Mouse (Mus musculus) erythroid progenitor cell, adult 5-6 weeks (primary cell): ENCODE data around the gene Ptchd4. TPM values are rescaled to one million over a fixed set of nuclear protein-coding genes. Genes with fewer than 3 reads are reported as not detected.

Experiments
- ATAC-seq: replicated peaks from 2 replicates; pipeline ENCODE4 v1.8.0; 2016; ENCODE audit warnings: moderate number of reproducible peaks, mild to moderate bottlenecking, moderate TSS enrichment, inconsistent platforms; ENCODE audit not compliant: poor library complexity, low FRiP score, severe bottlenecking
- total RNA-seq, 2 experiments: library from RNA; stranded (forward) in 1 of 2; stranded (reverse) in 1 of 2; fragments of 150-400 nt in 1 of 2; fragments of 186-747, 209-891 nt in 1 of 2; gene quantifications; 2 replicates each; pipeline versions ENCODE4 v1.2.3 to v1.2.4; 2015 to 2017; ENCODE audit warnings: low replicate concordance in 2 of 2

Gene Ptchd4
- total RNA-seq (2015; ENCODE audit: low replicate concordance), result not detected in 2 replicates
- not detected in 2 replicates for total RNA-seq (2017; ENCODE audit: low replicate concordance)

DNA sequence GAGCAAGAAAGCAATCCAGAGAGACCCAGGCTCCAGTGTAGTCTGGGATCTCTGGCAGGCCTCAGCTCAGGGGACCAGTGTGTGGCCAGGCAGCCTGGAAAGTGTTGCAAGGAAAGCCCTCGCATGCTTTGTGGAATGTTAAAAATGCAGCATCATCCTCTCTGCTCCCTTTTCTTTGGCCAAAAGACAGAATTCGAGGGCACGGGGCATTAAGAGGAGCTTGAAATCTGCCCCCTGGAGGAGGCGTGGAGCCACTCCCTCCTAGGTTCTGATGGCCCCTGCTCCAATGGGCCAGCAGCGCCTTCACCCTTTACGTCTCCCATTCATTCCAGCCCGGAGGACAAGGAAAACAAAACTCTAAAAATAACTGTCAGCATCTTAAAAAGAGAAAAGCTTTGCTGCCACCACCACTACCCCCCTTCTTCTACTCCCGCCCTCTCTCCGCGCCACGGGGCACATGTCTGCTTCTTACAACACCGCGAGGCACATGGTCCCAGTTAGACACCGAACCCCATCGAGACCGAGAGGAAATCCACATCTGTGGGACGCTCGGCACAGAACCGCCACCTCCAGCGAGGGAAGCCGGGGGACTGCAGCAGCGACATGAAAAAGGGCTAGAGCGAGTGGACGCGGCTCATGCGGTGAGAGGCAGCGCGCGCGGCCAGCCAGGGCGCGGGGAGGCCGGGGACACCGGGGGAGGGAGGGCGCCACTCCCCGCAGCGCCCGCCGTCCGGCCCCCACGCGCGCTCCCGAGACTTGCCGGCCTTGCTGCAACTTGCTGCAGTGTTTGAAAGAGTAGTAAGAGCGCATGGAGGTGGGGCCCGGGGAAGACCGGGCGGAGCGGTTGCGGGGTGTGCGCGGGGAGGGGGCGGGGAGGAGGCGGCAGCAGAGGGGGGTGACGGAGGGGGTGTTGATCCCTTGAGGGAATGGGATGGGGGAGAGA is at the start of gene Ptchd4:
Ptchd4 (plus strand) TSS at position 279 of the 943 bp plus-strand sequence.
- ATAC-seq, result no peak

DNA sequence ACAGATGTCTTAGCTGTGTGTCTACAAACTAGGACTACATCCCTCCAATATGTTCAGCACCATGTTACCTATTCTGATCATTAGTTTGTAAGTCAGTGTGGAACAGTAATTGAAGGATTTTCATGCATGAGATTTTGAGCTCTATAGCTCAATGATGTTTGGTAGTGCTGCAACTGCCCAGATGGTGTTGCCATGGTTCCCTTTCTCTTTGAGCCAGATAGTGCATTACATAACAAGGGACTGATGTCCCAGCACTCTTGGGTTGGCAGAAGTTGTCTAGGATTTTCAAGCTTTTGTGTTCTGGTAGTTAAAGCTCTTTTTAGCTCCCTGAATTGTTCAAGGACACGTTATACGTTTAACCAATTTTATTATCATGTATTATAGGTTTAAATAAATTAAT is 38.9 kb upstream of the Ptchd4 start:
- no peak for ATAC-seq

DNA sequence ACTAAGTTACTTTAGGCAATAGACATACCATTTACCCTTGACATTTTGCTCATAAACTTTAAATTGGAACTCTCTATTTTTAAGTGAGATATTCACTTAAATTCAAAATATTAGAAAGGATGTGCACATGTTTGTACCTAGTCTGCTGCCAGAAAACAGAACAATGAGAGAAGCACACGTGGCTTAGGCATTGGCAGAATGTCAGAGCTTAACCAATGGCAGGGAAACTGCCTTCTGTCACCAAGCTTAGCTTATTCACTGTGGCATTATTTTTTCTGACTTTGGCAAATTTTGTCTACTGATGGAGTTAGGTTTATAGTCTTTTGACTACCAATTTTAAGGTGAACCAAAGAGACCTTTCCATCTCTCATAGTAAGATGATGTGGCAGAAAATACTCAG is 31.4 kb upstream of the Ptchd4 start:
- ATAC-seq, result no peak

DNA sequence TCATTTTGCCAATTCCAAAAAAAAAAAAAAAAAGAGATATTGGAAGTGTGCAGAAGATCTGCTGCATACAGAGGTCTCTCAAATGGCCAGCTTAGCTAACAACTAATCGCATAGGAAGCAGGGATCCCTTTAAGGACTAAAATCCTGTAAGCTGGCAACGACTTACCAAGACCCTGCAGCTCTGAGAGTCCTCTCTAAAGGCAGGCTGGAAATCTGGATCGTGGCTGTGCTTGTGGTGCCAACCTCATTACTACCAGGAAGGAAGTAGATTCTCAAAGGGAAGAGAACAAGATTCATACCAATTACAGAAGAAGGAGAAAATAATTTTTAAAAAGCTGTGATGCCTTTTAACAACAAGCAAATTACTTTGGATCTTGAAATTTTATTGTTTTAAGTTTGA is 29.5 kb upstream of the Ptchd4 start:
- ATAC-seq, result no peak

DNA sequence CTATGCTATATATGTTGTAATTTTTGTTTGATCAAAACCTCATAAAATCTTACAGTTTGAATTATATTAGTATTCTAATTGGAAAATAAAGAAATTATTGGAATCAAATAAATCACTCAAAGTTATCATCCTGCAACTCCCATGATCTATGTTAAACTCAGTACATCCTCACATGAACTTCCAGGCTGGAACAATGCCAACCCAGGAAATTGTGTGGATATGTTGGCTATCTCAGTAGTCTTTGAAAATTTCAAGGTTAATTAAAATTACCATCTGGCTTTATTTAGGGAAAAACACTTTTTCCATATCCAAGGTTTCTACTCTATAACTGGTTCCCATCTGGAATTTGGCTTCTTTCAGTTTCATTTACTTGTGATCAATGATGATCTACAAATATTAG is 25.4 kb upstream of the Ptchd4 start:
- no peak for ATAC-seq

DNA sequence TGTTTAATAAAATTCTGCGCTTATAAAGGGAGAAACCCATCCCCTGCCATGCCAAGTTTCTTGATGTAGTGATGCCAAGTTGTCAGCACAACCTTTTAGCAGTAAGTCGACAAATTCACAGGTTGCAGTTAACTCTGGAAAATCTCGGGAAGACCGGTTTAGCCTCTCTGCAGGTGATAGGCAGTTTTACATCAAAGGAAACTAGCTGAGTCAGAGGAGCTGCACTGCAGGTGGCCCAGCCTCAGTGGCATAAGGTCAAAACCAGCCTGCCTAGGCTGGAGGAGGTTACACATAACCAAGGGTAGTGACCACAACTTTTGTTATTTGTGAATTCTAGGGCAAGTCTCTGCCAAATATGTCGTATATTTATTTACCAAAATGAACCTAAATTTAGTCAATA is 24.0 kb upstream of the Ptchd4 start:
- ATAC-seq, result no peak

DNA sequence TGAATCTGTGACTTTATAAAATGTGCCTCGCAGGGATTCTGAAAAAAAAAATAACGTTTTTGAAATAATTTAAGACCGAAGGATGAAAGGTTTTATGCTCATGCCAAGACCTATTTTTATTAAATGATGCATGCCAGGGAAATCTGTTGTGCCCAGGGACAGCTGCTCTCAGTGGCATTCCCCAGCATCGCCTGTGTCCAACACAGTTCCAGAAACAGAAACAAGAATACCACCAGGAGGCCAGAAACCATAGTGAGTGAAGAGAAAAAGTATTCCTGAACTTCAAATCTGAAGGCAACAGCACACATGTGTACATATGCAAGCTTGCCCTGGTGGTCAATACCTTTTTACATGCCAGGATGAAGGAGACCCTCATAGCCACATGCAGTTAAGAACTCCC is 17.8 kb upstream of the Ptchd4 start:
- ATAC-seq, result no peak

DNA sequence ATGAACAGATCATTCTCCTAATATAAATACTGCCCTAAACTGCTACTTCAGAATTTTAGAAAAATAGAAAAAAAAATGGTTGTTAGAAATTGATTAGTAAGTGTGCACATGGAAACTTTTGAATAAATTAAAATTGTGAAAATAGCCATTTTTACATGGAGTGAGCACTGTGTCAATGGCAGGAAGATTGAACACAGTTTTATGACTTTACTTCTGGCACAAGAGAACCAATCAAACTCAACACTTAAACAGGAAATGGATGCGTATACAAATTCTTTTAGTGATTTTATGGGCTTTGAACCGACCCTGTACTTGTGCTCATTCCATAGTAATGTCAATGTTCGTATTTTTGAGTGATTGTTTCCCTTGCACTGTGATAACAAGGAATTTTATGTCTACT is 16.1 kb upstream of the Ptchd4 start:
- no peak for ATAC-seq

DNA sequence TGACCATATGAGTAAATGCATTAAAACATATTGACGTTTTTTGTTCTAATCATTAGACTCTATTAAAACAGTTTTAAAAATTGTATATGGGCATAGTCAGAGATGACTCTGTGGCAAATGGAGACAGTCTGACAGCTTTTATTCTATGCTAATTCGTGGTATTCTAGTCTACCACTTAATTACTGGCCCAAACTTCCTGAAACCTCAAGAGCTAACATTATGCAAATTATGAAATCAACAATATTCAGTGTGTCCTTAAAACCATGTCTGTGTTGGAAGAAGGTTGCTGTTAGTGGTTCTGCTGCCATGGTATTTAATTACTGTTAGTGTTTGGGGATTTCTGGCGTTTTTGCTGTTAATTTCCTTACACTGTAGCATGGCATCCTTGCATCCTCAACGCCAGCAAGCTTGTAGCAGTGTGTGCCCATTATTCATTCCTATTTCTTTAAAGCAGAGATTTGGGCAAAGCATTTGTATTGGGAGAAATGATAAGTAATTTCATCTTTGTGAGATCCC is 12.6 kb upstream of the Ptchd4 start:
- ATAC-seq, result no peak

DNA sequence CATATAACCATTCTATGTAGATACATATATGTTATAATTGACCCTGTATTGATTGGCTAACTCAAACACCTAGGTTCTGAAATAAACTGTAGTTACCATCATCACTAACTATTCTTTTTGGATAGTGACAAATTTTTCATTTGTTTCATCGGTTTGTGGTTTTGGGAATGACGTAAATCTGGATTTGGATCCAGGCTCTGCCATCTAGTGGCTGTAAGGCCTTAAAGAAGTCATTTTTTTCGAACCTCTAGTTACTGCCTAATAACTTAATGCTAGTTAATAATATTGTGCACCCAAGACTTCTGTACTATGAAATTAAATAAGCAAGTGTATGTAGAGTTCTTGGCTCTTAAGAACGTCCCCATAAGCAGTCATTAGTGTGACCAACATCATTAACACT is 11.5 kb upstream of the Ptchd4 start:
- ATAC-seq, result no peak

DNA sequence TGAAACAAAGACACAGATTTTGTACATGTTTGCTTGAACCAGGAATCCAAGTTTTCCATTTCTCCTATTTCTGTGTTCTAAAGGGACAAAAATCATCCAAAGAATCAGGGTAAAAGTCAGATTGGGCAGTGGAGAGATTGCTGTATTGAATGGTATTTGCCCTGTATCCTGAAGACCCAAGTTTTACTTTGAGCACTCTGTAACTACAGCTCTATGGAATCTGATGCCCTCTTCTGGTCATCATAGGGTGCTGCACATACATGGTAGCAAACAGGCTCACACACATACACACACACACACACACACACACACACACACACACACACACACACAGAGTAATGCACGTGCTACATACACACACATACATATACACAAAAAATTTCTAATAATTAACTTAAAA is 8.7 kb upstream of the Ptchd4 start:
- ATAC-seq, result no peak

DNA sequence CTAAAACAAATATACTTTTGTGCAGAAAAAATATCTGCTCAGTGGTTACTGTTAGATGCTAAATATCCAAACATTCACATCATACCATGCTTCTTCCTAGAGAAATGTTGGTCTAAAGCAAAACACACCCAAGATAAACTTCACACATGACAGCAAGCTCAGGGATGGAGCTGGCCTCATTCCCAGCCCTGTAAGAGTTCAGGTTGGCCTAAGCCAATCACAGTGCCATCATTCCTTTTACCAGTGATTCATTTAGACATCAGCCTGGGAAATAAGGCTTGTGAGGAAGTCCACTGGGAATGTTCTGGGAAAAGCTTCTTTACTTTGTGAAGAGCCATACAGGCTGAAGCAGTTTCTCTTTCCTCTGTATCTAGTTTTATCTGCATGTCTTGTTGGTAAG is 5.6 kb upstream of the Ptchd4 start:
- no peak for ATAC-seq

DNA sequence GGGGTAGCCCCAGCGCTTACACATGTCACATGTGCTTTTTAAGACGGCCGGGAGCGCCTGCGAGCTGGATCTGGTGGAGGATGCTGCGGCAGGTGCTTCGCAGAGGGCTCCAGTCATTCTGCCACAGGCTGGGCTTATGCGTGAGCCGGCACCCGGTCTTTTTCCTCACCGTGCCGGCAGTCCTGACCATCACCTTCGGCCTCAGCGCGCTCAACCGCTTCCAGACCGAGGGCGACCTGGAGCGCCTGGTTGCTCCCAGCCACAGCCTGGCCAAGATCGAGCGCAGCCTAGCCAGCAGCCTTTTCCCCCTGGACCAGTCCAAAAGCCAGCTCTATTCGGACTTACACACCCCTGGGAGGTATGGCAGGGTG is 850 bp downstream of the Ptchd4 start:
- ATAC-seq, result no peak

DNA sequence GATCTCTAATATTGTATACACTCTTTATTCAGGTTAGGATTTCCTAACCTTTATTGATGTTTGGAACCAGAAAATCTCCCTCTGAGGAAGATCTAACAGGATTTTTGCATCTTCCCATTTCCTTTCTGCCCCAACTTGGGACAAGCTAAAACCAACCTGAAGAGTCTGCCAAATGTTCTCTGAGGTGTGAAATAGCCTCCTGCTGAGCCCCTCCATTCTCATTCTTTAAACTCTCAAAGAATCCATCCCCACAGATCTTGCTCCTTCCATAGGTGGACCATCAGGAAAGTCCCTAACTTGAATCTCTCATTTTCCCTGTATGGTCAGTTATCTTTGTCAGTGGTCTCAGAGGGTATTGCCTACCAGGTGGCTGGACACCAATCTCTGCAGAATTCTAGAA is 20.0 kb downstream of the Ptchd4 start:
- no peak for ATAC-seq

DNA sequence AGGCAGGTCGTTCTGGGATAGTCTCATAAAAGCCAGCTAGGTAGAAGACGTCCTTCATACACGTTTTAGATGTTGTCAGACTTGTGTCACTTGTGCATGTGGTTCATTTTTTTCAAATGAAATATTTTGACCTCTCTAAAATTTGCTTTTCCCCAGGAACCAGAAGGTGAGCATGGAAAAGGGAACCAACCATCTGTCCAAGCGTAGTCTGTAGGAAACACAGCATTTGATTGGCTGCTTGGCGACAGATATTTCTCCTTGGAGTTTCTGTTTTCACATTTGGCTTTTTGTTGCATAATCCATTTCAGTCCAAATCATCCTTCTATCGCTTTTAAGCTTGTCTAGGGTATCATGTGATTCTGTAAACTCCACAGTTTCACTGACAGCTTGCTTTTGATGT is 20.8 kb downstream of the Ptchd4 start:
- ATAC-seq, result no peak

DNA sequence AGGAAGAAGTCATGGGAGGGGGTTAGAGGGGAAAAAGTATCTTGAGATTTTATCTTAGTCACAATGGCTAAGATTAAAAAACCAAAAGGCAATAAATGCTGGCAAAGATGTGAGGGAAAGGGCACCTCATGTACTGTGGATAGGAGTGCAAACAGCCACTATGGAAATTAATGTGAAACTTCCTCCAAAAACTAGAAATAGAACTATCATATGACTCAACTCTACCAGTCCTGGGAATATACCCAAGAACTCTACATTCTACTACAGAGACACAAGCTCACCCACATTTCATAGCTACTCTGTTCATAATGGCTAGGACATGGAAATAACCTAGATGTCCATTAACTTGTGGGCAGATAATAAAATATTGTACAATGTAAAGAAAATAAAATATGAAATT is 30.3 kb downstream of the Ptchd4 start:
- ATAC-seq, result no peak

DNA sequence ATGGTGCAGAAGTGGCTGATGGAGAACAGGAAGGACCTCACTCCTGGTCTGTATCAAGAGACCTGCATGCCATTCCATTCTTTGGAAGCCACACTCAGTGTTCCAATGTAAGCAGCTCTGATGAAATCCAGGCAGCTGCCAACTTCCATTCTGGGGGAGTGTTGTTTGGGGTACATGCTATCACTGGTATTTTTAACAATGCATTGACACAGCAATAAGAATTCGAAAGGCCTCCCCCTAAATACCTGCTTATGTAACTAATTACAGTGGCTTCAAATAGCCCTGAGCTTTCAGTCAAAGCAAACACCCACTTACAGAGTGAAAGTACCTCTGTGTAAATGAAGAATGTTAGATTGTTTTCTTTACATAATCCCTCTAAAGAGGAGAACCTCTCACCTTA is 42.7 kb downstream of the Ptchd4 start:
- no peak for ATAC-seq

DNA sequence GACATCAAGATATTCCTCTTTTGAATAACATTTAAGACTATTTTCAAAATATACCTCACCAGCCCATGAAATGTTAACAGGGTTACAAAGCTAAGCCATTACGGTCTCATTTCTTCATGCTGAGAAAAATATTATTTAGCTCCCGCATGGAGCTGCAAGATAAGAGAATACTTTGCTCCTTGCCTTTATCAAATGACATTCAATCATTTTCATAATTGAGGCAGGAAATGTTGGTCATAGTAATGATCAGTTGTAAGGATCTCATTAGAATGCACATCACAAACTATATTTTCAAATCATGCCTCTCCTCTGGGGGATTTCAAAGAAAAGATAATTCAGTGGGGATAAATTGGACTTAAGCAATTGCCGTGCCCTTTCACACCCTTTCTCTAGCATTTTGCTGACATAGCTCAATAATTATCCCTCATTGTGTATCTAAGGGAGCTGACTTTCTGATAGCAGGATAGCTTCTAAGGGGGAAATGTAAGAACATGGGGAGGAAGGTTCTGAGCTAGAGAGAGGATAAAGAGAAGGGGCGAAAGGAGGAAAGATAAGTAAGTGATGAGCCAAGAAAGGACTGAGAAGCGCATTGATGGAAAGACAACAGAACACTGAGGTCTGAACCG is 47.5 kb downstream of the Ptchd4 start:
- ATAC-seq, result no peak

DNA sequence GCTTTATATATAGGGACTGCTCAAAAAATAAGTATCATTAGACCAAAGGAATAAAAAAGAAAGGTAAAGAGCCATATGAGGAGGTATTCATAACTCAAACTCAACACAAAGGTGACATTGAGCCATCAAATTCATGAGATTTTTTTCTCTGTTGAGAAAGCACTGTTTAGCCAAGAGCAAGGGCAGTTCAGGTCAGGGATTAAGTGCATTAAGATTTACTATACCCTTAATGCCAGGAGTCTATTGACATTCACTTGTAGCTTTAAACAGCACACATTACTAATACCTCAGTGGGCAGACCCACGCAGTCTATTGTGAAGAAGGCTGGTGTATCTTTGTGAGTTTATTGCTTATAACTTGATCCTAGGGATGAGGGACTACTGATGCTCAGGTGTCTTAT is 49.0 kb downstream of the Ptchd4 start:
- no peak for ATAC-seq

DNA sequence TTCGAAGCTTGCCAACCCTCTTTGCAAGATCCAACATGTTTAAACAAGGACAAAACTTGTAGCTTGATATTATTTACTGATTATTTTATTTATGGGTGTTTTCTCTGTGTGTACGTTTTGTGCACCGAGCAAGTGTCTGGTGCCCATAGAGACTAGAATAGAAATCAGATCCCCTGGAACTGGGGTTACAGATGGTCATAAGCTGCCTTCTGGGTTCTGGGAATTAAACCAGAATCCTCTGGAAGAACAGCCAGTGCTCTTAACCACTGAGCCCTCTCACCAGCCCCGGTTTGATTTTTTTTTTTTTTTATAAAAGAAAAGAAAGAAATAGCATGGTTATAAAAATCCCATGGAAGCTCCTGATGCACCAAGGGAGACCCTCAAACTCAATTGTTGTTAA is 59.1 kb downstream of the Ptchd4 start:
- no peak for ATAC-seq

DNA sequence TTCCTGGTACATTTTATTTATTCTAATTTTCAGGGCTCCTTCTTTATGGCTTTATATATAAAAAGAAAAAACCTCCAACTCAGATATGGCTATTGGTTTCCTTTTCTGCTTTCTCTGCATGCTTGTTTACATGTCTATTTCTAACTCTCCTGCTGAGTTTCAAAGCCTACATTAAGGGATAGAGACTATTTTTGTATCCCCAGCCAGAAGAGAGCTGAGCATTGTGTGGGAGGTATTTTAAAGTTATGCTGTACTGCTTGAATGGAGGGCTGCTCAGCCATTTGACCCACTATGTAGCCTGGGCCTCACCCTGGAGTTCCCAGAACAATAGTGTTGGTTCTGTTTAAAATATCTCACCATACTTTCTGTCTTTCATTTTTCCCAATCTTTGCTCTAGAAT is 77.3 kb downstream of the Ptchd4 start:
- no peak for ATAC-seq
